Mouse (Mus musculus): ENCODE data around the gene Akap1.
A peak's percentile ranks its signal among the peaks of the same experiment; 100 is the strongest.
"Not testable (repeated sequence)": the region's sequence is repeated elsewhere in the genome, so short reads cannot be mapped to it uniquely, and the experiment has no call there.

Akap1 gene

GRCm38 (mm10) chr11:88864458-88865197 is at the start of gene Akap1:
Gene Akap1 (minus strand): TSS chr11:88864586.
- DNase-seq, result peak; percentile 98

GRCm38 (mm10) chr11:88909388-88910036 is 45.1 kb upstream of the Akap1 start:
- peak; percentile 93 for DNase-seq

- peak; percentile 85 for DNase-seq
Observed at GRCm38 (mm10) chr11:88908557-88909211, 44.3 kb upstream of the Akap1 start.

- no peak for DNase-seq
Observed at GRCm38 (mm10) chr11:88907886-88908285, 43.5 kb upstream of the Akap1 start.

GRCm38 (mm10) chr11:88905621-88906020 is 41.2 kb upstream of the Akap1 start:
- peak; percentile 75 for DNase-seq

GRCm38 (mm10) chr11:88904080-88904479 is 39.7 kb upstream of the Akap1 start:
- no peak for DNase-seq

GRCm38 (mm10) chr11:88902762-88903161 is 38.4 kb upstream of the Akap1 start:
- DNase-seq, result peak; percentile 64

GRCm38 (mm10) chr11:88901341-88901802 is 37.0 kb upstream of the Akap1 start:
- peak; percentile 59 for DNase-seq

GRCm38 (mm10) chr11:88899561-88899960 is 35.2 kb upstream of the Akap1 start:
- DNase-seq, result no peak

- DNase-seq, result no peak
Observed at GRCm38 (mm10) chr11:88898380-88898763, 34.0 kb upstream of the Akap1 start.

- DNase-seq, result no peak
Observed at GRCm38 (mm10) chr11:88897624-88898379, 33.4 kb upstream of the Akap1 start.

GRCm38 (mm10) chr11:88895800-88896232 is 31.4 kb upstream of the Akap1 start:
- peak; percentile 72 for DNase-seq

- peak; percentile 30 for DNase-seq
Observed at GRCm38 (mm10) chr11:88895235-88895634, 30.8 kb upstream of the Akap1 start.

GRCm38 (mm10) chr11:88894279-88894678 is 29.9 kb upstream of the Akap1 start:
- peak; percentile 6 for DNase-seq

- DNase-seq, result peak; percentile 37
Observed at GRCm38 (mm10) chr11:88893501-88893900, 29.1 kb upstream of the Akap1 start.

GRCm38 (mm10) chr11:88892789-88893188 is 28.4 kb upstream of the Akap1 start:
- DNase-seq, result not testable (repeated sequence)

- DNase-seq, result peak; percentile 67
Observed at GRCm38 (mm10) chr11:88891921-88892561, 27.7 kb upstream of the Akap1 start.

- peak; percentile 57 for DNase-seq
Observed at GRCm38 (mm10) chr11:88891446-88891845, 27.1 kb upstream of the Akap1 start.

- not testable (repeated sequence) for DNase-seq
Observed at GRCm38 (mm10) chr11:88890904-88891303, 26.5 kb upstream of the Akap1 start.

- DNase-seq, result no peak
Observed at GRCm38 (mm10) chr11:88888996-88889395, 24.6 kb upstream of the Akap1 start.

GRCm38 (mm10) chr11:88884376-88885065 is 20.1 kb upstream of the Akap1 start:
- DNase-seq, result no peak

- no peak for DNase-seq
Observed at GRCm38 (mm10) chr11:88878011-88878410, 13.6 kb upstream of the Akap1 start.

Measured in kidney, adult 11 months (tissue).